Mouse (Mus musculus): ENCODE data around the gene Lzts2. TPM values are rescaled to one million over a fixed set of nuclear protein-coding genes. Genes with fewer than 3 reads are reported as not detected.

Lzts2 gene
- polyA plus RNA-seq, 1 experiment from 2014 or later = 69.5 TPM

DNA sequence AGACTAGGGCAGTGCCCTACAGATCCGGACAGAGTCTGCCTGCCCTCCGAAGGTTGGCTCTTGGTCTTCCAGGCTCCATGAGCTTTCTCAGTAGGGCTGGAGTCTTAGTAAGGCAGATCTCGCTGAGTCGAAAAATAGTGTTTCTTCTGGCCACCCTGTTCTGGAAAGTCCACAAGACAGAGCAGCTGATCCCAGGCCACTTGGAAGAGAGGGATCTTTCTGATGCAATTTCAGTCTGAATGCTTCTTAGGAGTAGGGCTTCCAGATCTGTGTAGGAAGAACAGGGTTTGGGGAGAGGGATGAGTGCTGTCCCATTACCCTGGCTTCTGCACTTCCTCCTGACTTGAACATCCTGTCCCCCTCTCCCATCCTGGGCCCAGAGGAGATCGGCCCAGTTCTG is 31.4 kb downstream of the Lzts2 start, which contains the start of gene Pdzd7:
Gene Pdzd7 (minus strand): TSS at position 67 of the 400 bp plus-strand sequence.
- H3K27me3 ChIP-seq = peaks cover 42% of the 10 kb centered on the region
- no peak for ATAC-seq (ENCODE audit: low FRiP score, low read depth)
- H3K9me3 ChIP-seq = no peaks in the 10 kb centered on the region
- H3K36me3 ChIP-seq = no peaks in the 10 kb centered on the region
- no peak within 1 kb of the TSS for H3K27ac ChIP-seq (replicated peaks)
- H3K4me3 ChIP-seq = peak within 1 kb of the TSS; percentile 48
- 84% methylated on average over 5 of the region's 5 CpGs for WGBS
- H3K4me2 ChIP-seq (replicated peaks) = peak within 1 kb of the TSS; percentile 60
- H3K4me1 ChIP-seq = peaks cover 34% of the 10 kb centered on the region
- peak within 1 kb of the TSS; percentile 63 for H3K9ac ChIP-seq (replicated peaks)

DNA sequence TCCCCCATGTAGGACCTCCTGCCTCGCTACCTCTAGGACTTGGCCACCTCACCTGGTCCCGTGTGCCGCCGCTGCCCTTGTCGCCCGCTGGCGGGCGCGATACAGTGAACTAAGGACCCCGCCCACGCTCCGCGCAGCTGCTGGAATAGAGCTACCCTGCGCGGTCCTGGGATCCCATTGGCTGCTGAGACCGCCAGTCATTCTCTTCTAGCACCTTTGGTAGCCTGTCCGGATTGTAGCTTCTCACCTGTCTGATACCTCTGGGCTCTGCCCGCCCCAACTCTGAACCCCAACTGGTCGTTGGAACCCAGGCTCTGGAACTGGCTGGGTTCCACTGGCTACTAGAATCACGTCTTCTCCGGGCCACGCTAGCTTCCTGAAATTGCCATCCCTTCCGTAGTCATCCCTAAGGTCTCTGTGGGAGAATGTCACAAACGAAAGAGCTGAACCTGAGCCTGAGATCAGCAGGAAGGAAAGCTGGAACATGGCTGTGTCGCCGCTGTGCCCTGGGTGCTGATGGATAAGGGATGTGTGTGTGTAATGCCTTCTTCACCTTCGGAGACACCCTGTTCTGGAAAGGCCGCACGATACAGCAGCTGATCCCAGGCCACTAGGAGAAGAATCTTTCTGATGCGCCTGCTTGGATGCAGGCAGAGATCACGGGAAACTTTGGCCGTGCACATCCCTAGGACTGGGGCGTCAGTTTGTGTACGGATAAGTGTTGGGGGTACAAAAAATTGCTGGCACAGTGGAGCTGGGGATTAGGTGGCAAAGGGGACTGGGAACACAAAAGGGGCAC is 32.5 kb downstream of the Lzts2 start:
- Histone ChIP-seq H3K4me2 (replicated peaks) (peak overlapping the region; percentile 60), H3K9me3 (no peaks in the 10 kb centered on the region), H3K9ac (replicated peaks) (peak overlapping the region; percentile 63), H3K36me3 (0 out of 2 replicates have a peak, but pooled peaks cover 3% of the 10 kb centered on the region), H3K27me3 (peaks cover 40% of the 10 kb centered on the region), H3K27ac (replicated peaks) (peak overlapping the region; percentile 75), H3K4me3 (peak overlapping the region; percentile 48), H3K4me1 (peaks cover 32% of the 10 kb centered on the region)
- WGBS = 2% methylated on average over 34 of the region's 34 CpGs
- peak; percentile 53 for ATAC-seq (ENCODE audit: low FRiP score, low read depth)

DNA sequence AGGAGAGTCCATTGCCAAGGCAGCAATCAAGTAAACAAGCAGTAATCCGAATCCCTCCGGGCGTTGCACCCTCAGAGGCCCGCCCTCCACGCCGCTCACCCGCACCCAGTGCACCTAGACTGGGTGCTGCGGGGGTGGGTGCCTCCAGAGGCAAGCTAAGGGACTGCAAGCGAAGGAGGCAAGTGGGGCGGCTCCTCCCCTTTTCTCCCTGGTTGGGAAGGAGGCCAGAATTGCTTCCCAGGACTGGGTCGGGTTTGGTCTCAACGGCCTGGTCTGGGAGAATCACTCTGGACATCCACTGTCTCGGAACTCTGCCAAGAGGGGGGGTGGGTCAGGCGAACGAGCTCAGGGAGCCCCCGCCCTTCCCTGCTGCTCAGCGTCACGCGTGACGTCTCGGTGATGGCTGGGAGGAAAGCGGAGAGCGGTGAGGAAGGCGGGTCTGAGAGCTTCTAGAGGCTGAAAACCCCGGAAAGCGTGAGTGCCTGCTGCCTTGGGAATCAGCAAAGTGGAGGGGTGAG is 33.3 kb downstream of the Lzts2 start, which contains the start of gene Sfxn3:
Gene Sfxn3 (plus strand): TSS at position 87 of the 518 bp plus-strand sequence.
- no peaks in the 10 kb centered on the region for H3K9me3 ChIP-seq
- 1% methylated on average over 26 of the region's 26 CpGs for WGBS
- H3K27me3 ChIP-seq = peaks cover 35% of the 10 kb centered on the region
- peaks cover 32% of the 10 kb centered on the region for H3K4me1 ChIP-seq
- peak within 1 kb of the TSS; percentile 63 for H3K9ac ChIP-seq (replicated peaks)
- H3K4me2 ChIP-seq (replicated peaks) = peak within 1 kb of the TSS; percentile 60
- peak within 1 kb of the TSS; percentile 75 for H3K27ac ChIP-seq (replicated peaks)
- peak within 1 kb of the TSS; percentile 48 for H3K4me3 ChIP-seq
- H3K36me3 ChIP-seq = 0 out of 2 replicates have a peak, but pooled peaks cover 6% of the 10 kb centered on the region
- peak; percentile 82 for ATAC-seq (ENCODE audit: low FRiP score, low read depth)

DNA sequence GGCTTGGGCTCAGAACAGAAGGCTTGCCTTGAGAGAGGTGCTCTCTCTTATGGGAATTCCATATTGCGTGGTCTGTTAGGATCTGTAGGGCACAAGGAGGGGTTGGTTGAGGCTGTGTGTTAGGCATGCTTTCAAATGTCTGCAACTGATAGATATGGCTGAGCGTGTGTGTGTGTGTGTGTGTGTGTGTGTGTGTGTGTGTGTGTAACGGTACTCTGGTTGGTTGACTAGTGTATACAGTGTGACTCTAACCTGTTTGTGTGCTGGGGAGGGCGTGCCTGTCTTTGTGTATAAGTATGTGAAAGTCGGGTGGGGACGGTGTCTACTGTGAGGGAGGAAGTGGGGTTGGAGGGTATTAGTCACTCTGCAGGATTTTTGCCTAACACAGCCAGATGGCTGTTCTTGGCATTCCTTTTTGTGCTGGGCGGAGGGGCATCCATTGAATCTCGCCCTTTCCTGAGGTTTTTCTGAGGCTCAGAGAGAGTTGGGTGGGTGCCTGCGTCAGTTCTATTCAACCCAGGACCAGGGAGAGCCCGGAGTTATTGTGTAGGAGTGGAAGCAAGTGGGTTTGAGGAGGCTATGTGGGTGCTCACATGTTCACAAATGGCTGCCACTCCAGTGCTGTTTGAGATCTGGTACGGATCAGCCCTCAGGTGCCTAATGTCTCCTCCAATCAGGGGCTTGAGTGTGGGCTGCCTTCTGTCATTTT is 33.9 kb downstream of the Lzts2 start:
- 60% methylated on average over 11 of the region's 11 CpGs for WGBS
- peak overlapping the region; percentile 60 for H3K4me2 ChIP-seq (replicated peaks)
- peaks cover 32% of the 10 kb centered on the region for H3K4me1 ChIP-seq
- ATAC-seq (ENCODE audit: low FRiP score, low read depth) = peak; percentile 53
- H3K4me3 ChIP-seq = peak overlapping the region; percentile 48
- H3K27ac ChIP-seq (replicated peaks) = peak overlapping the region; percentile 75
- H3K27me3 ChIP-seq = peaks cover 35% of the 10 kb centered on the region
- 0 out of 2 replicates have a peak, but pooled peaks cover 6% of the 10 kb centered on the region for H3K36me3 ChIP-seq
- no peaks in the 10 kb centered on the region for H3K9me3 ChIP-seq
- H3K9ac ChIP-seq (replicated peaks) = peak overlapping the region; percentile 63

DNA sequence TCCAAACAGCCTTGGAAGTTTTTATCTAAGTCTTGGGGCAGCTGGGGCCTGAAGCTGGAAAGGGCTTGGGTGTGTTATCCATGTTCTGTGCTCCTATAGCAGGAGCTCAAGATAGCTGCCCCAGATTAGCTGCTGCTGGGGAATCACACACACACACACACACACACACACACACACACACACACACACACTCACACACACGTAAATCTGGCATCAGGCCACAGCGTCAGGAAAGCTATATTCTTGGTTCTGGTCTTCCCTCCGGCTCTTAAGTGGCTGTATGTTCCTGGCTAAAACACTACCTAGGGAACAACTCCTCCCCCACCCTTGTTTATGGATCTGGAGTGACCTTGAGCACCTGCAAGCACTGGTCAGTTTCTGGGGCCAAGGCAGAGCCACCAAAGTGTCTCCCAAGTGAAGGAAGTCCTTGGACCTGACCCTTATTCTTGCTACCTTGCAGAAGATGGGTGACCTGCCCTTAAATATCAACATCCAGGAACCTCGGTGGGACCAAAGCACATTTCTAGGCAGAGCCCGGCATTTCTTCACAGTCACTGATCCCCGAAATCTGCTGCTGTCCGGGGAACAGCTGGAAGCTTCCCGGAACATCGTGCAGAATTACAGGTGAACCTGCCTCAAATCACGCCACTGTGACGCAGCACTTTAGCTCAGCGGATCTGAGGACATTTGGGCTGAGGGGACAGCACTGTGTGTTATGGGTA is 34.6 kb downstream of the Lzts2 start:
- H3K4me1 ChIP-seq = peaks cover 32% of the 10 kb centered on the region
- no peak overlapping the region for H3K27ac ChIP-seq (replicated peaks)
- WGBS = 82% methylated on average over 12 of the region's 12 CpGs
- no peak for ATAC-seq (ENCODE audit: low FRiP score, low read depth)
- H3K4me2 ChIP-seq (replicated peaks) = peak overlapping the region; percentile 60
- H3K36me3 ChIP-seq = 0 out of 2 replicates have a peak, but pooled peaks cover 12% of the 10 kb centered on the region
- no peaks in the 10 kb centered on the region for H3K9me3 ChIP-seq
- H3K27me3 ChIP-seq = peaks cover 35% of the 10 kb centered on the region
- peak overlapping the region; percentile 63; the same call in 1 of the 2 replicates for H3K9ac ChIP-seq (replicated peaks)
- peak overlapping the region; percentile 48 for H3K4me3 ChIP-seq

DNA sequence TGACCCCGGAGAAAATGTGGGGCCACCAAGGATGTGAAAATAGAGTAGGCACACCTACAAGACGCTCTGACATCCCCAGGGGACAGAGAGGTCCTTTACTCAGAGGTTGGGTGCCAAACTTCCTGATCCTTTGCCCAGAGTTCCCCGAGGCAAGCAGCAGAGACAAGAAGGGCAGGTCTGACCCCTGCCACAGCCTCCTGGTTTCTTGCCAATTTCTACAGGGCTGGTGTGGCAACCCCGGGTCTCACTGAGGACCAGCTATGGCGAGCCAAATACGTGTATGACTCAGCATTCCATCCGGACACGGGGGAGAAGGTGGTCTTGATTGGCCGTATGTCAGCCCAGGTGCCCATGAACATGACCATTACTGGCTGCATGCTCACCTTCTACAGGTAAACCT is 35.3 kb downstream of the Lzts2 start:
- H3K9ac ChIP-seq (replicated peaks) = no peak overlapping the region
- no peaks in the 10 kb centered on the region for H3K9me3 ChIP-seq
- peaks cover 31% of the 10 kb centered on the region for H3K27me3 ChIP-seq
- H3K4me3 ChIP-seq = no peak overlapping the region
- 76% methylated on average over 9 of the region's 9 CpGs for WGBS
- H3K4me2 ChIP-seq (replicated peaks) = 0 out of 2 replicates have a peak overlapping the region, but pooled peaks have one; percentile 60
- H3K36me3 ChIP-seq = peaks cover 15% of the 10 kb centered on the region; the same call in 1 of the 2 replicates
- peaks cover 31% of the 10 kb centered on the region for H3K4me1 ChIP-seq
- H3K27ac ChIP-seq (replicated peaks) = no peak overlapping the region
- ATAC-seq (ENCODE audit: low FRiP score, low read depth) = no peak

DNA sequence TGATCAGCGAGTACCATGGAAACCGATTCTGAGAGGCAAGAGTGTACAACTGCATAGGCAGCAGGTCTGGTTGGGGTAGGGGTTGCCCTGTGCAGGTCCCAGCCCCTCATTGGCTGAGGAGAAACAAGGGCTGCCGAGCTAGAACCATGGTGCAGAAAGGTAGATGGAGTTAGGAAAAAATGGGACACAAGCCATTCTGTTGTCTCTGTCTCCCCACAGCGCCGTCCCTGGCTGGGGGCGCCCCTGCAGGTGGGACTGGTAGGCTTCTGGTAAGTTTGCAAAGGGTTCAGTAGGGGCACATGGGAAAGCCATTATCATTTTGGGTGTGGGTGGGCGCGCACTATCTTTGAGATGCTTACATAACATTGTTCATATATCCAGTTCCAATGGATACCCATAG is 39.2 kb downstream of the Lzts2 start:
- Histone ChIP-seq H3K4me2 (replicated peaks) (no peak overlapping the region), H3K27ac (replicated peaks) (no peak overlapping the region), H3K4me1 (peaks cover 25% of the 10 kb centered on the region), H3K4me3 (no peak overlapping the region), H3K9ac (replicated peaks) (no peak overlapping the region), H3K36me3 (peaks cover 20% of the 10 kb centered on the region; the same call in 1 of the 2 replicates), H3K9me3 (no peaks in the 10 kb centered on the region), H3K27me3 (peaks cover 6% of the 10 kb centered on the region; the same call in 1 of the 2 replicates)
- 85% methylated on average over 8 of the region's 8 CpGs for WGBS
- no peak for ATAC-seq (ENCODE audit: low FRiP score, low read depth)

DNA sequence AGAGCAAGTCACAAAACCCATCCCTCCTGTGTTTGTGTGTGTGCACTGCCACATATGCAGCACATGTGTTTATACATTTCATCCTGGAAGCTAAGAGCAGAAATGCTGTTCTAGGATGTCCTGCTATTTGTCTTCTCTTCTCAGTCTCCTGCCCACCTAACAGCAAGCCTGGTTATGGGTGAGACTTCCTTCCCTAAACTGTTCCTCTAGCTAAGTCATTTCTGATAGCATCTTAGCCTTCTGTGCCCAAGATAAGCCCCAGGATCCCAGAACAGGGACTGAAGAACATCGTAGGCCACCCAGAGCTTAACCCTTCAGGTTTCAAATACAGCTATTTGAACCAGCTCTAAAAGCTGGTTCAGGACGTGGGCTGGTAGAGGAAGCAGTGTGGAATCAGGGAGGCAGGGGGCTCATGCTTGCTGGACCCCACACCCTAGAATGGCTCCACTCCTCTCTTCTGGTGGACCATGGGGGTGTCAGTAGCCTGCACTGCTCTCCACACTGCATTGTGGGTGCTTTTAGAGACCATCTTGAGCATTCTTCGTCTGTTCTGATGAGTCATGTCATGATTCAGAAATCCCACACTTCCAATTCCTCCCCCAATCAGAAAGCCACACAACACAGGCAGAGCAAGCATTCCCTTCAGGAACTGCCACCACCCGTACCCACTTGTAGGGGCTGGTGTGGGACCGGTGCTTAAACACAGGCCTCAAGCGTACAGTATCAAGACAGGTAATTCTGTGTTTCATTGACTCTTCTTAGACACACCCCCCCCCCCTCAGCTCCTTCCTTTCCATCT is 40.9 kb downstream of the Lzts2 start:
- no peaks in the 10 kb centered on the region for H3K9me3 ChIP-seq
- H3K4me1 ChIP-seq = peaks cover 24% of the 10 kb centered on the region
- no peak overlapping the region for H3K4me3 ChIP-seq
- peaks cover 20% of the 10 kb centered on the region; the same call in 1 of the 2 replicates for H3K36me3 ChIP-seq
- WGBS = 85% methylated on average over 6 of the region's 6 CpGs
- H3K9ac ChIP-seq (replicated peaks) = no peak overlapping the region
- H3K4me2 ChIP-seq (replicated peaks) = no peak overlapping the region
- ATAC-seq (ENCODE audit: low FRiP score, low read depth) = no peak
- no peak overlapping the region for H3K27ac ChIP-seq (replicated peaks)
- no peaks in the 10 kb centered on the region for H3K27me3 ChIP-seq

DNA sequence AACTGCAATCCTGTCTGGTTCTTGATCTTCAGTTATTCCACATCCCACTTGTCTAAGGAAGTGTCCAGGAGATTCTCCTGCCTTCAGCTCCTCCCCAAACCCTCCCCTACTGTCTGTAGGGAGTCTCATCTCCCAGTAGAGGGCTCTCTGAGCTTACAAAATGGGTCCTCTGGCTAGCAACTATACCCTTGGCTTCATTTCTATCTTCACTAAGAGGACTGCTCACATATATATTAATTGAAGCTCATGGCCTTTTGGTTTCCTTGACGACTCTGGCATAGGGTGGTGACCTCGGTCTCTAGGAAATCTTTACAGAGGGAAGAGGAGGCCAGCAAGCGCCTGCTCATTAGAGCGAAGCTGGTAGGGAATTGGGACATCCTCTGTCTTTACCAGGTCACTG is 42.1 kb downstream of the Lzts2 start:
- no peak overlapping the region for H3K4me3 ChIP-seq
- H3K27ac ChIP-seq (replicated peaks) = peak overlapping the region; percentile 49; the same call in 1 of the 2 replicates
- H3K4me1 ChIP-seq = peaks cover 24% of the 10 kb centered on the region
- no peak for ATAC-seq (ENCODE audit: low FRiP score, low read depth)
- no peaks in the 10 kb centered on the region for H3K9me3 ChIP-seq
- no peak overlapping the region for H3K4me2 ChIP-seq (replicated peaks)
- H3K27me3 ChIP-seq = no peaks in the 10 kb centered on the region
- H3K9ac ChIP-seq (replicated peaks) = no peak overlapping the region
- WGBS = 53% methylated on average over 4 of the region's 4 CpGs
- peaks cover 20% of the 10 kb centered on the region; the same call in 1 of the 2 replicates for H3K36me3 ChIP-seq

DNA sequence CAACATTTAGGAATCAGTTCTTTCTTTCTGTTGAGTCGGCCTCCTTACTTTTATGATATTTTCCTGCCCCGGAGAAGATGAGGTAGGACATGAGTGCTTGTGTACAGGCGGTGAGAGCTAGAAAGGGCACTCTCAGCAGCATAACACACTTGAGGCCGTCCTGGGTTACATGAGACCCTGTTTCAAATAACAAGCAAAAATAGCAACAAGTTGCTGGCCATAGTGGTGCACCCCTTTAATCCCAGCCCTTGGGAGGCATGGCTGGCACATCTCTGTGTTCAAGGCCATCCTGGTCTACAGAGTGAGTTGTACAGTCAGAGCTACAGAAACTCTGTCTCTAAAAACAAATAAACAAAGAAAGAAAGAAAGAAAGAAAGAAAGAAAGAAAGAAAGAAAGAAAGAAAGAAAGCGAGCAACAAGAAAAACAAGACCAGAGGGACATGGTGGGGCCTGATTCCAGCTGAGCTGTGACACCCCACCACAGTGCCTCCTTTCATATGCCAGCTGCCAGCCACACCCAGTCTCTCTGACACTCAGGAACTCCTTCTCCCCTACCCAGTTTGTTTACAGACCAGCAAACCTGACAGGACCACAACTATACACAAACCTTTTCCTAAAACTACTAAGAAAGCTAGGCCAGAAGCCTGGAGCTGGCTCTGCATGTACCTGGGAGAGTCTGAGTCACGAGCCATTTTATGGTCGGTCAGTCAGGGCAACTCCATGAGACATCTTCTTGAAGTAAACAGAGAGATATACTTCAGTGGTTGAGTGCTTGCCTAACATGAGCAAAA is 42.9 kb downstream of the Lzts2 start:
- H3K4me3 ChIP-seq = peak overlapping the region; percentile 56
- H3K4me1 ChIP-seq = peaks cover 24% of the 10 kb centered on the region
- peak overlapping the region; percentile 60 for H3K9ac ChIP-seq (replicated peaks)
- 84% methylated on average over 7 of the region's 7 CpGs for WGBS
- no peak for ATAC-seq (ENCODE audit: low FRiP score, low read depth)
- H3K9me3 ChIP-seq = no peaks in the 10 kb centered on the region
- no peaks in the 10 kb centered on the region for H3K27me3 ChIP-seq
- H3K36me3 ChIP-seq = peaks cover 13% of the 10 kb centered on the region; the same call in 1 of the 2 replicates
- peak overlapping the region; percentile 78 for H3K4me2 ChIP-seq (replicated peaks)
- H3K27ac ChIP-seq (replicated peaks) = peak overlapping the region; percentile 97
